Mouse (Mus musculus) spleen, adult 10 weeks (tissue): ENCODE data around the gene Rplp1. TPM values are rescaled to one million over a fixed set of nuclear protein-coding genes. Genes with fewer than 3 reads are reported as not detected.

ENCODE experiments used
- polyA plus RNA-seq: library from polyadenylated mRNA; stranded (reverse); fragments of 350-450 nt; fragmentation: Illumina TruSeq; extraction: RNeasy Lipid Tissue Mini Kit (QIAGEN cat#74804); gene quantifications from one replicate; pipeline ENCODE4 v1.2.3, GENCODE M21; 2015; ENCODE audit warnings: low replicate concordance; ENCODE audit not compliant: insufficient read depth

Gene Rplp1
- polyA plus RNA-seq: 307 TPM

DNA sequence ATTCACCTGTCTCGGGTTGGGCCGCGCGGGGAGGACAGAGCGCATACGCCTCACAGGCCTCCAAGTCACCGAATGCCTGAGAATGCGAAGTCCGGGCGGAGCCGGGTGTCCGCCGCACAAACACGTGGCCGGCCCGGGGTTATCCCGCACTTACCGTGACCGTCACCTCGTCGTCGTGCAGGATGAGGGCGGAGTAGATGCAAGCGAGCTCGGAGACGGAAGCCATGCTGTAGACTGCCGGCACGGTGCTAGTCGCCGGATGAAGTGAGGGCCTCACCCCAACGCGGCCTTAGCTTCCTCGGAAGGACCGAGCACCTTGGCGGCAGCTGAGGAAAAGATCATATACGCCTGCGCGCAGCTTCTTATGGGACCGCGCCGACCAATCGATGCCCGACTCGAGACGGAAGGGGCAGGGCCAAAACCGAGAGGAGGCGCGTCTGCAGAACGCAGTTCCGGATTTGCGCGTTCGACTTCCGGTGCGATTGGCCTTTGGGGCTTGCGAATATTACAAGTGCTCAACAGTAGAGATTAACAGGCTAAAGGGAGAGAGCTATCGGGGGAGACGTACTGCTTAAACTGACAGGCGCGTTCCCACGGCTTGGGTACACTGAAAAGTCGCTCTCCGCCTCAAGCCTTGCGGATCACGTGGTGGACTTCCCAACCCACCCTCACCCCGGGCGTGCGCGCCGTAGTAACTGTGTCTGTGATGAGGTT is at the start of gene Rplp1:
Gene Rplp1, minus strand, starts transcription at position 340 of the 714 bp plus-strand sequence.

DNA sequence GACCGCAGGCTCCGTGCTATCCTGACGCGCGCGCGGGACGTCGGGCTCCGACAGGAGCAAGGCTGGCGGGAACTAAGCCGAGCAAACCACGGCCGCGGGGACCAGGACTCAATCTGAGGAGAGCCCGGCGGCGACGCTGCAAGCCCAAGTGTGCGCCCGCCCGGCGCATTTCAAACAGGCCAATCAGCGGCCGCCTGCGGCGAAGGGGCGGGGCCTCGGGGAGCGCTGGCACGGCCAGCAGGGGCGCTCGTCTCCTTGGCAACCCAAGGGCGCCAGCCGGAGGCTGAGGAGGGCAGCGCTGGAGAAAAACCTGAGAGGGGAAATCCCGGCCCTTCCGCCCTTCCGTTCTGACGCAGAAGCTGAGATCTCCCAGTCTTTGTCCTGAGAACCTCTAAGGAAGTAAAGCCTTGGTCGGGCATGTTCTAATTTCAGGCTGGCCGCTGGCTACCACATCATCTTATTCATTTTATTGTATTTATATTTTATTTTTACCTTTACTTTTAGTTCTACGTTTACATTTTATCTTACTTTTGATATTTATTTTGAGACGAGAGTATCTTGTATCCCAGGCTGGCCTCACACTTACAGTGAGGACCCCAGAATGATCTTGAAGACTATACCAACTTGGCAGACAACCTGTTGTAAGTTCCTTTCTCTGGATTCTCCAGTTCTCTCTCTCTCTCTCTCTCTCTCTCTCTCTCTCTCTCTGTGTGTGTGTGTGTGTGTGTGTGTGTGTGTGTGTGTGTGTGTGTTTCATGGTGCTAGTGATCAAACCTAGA is 32.5 kb upstream of the Rplp1 start, which contains the start of gene Kif23:
Gene Kif23, minus strand, starts transcription at position 152 of the 779 bp plus-strand sequence.

Other genes starting within 250 kb of the Rplp1 start
- gene Kif23, start 32.2 kb upstream of the Rplp1 start, polyA plus RNA-seq: 48.1 TPM
- gene Paqr5, start 112.3 kb upstream of the Rplp1 start, polyA plus RNA-seq: 0.79 TPM
- 14.6 TPM for gene Glce, start 208.1 kb upstream of the Rplp1 start, polyA plus RNA-seq